Mouse (Mus musculus) c-Kit-positive CD71-positive TER-119-negative erythroid progenitor cells, embryonic 14.5 days (primary cell): Measurements from ENCODE around the gene Tarbp1.

ENCODE experiments used
- DNase-seq: peaks from one replicate; pipeline ENCODE4 v3.0.0-alpha.2; 2013; ENCODE audit warnings: low read depth

Gene Tarbp1

GRCm38 (mm10) chr8:126474299-126475187, at the start of gene Tarbp1:
Tarbp1 (minus strand) TSS chr8:126475065.
- DNase-seq, result peak; percentile 72

- DNase-seq, result no peak
These were observed 49.5 kb upstream of the Tarbp1 start for GRCm38 (mm10) chr8:126524233-126524985.

- DNase-seq, result no peak
These were observed 48.3 kb upstream of the Tarbp1 start for GRCm38 (mm10) chr8:126523060-126523574.

GRCm38 (mm10) chr8:126519447-126519975, 44.6 kb upstream of the Tarbp1 start:
- DNase-seq, result no peak

- DNase-seq, result no peak
These were observed 42.0 kb upstream of the Tarbp1 start for GRCm38 (mm10) chr8:126516620-126517577.

GRCm38 (mm10) chr8:126514011-126514964, 39.4 kb upstream of the Tarbp1 start:
- no peak for DNase-seq

GRCm38 (mm10) chr8:126510866-126511265, 36.0 kb upstream of the Tarbp1 start:
- DNase-seq, result no peak

- DNase-seq, result no peak
These were observed 34.8 kb upstream of the Tarbp1 start for GRCm38 (mm10) chr8:126509635-126510034.

- no peak for DNase-seq
These were observed 34.2 kb upstream of the Tarbp1 start for GRCm38 (mm10) chr8:126508871-126509586.

GRCm38 (mm10) chr8:126508221-126508620, 33.4 kb upstream of the Tarbp1 start:
- no peak for DNase-seq

GRCm38 (mm10) chr8:126504492-126505182, 29.8 kb upstream of the Tarbp1 start:
- no peak for DNase-seq

GRCm38 (mm10) chr8:126502722-126503121, 27.9 kb upstream of the Tarbp1 start:
- no peak for DNase-seq

- no peak for DNase-seq
These were observed 24.5 kb upstream of the Tarbp1 start for GRCm38 (mm10) chr8:126499371-126499770.

GRCm38 (mm10) chr8:126498465-126498864, 23.6 kb upstream of the Tarbp1 start:
- no peak for DNase-seq

GRCm38 (mm10) chr8:126497541-126498428, 22.9 kb upstream of the Tarbp1 start:
- peak; percentile 76 for DNase-seq

- DNase-seq, result no peak
These were observed 22.1 kb upstream of the Tarbp1 start for GRCm38 (mm10) chr8:126496915-126497314.

- DNase-seq, result no peak
These were observed 20.6 kb upstream of the Tarbp1 start for GRCm38 (mm10) chr8:126495461-126495860.
